Mouse (Mus musculus): ENCODE results near the gene Gbp9.
"Not testable (repeated sequence)": the region's sequence is repeated elsewhere in the genome, so short reads cannot be mapped to it uniquely, and the experiment has no call there.

Gene Gbp9

DNA sequence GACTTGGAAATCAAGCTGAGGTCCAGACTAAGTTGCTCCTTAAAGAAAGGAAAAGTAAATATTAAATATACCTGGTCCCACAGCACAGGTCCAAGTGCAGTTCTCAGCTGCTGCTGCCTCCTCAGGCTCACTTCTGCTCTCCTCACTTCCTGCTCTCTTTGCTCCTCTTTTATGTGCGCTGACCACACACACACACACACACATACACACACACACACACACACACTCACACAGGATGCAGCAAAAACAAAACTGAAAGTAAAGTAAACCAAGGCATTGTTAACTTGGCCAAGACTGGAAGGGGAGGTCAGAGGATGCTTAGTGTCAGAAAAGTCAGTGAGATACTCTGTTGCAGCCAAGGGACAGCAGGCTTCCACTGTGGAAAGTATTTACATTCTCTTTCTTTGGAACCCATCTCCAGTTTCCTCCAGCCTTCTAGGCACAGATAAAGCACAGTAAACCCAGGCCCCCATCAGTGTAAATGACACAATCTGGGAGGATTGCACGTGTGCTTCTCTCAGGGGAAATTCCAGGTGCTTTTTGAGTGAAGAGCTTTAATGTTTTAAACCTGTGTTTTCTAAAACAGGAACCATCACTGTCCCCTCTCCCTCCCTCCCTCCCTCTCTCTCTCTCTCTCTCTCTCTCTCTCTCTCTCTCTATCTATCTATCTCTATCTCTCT is at the start of gene Gbp9, which contains the start of the genes Gbp8 and Gbp4:
Gene Gbp9 (minus strand): TSS at position 131 of the 680 bp plus-strand sequence.
Gene Gbp8 (minus strand): TSS at position 132 of the 680 bp plus-strand sequence.
Gene Gbp4 (minus strand): TSS at position 178 of the 680 bp plus-strand sequence.
- DNase-seq = not testable (repeated sequence)

- no peak for DNase-seq
Measured at GRCm38 (mm10) chr5:105181446-105181845, 42.1 kb upstream of the Gbp9 start.

DNA sequence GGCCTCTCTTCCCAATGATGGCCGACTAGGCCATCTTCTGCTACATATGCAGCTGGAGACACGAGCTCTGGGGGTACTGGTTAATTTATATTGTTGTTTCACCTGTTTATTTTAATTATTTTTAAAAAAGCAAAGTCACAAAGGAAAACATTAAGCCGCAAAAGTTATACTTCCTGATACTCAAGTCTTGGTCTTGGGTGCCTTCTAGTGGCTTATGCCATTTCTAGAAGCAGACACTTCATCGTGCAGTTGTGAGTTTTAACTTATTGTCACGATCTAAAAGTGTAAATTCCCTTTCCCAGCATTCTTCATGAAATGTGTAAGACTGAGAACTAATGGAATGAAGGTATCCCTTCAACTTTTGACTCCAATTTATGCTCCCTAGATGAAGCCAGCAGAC is 17.2 kb upstream of the Gbp9 start:
- DNase-seq = no peak

GRCm38 (mm10) chr5:105154049-105154448 is 14.7 kb upstream of the Gbp9 start:
- DNase-seq = no peak

- DNase-seq = not testable (repeated sequence)
Measured at GRCm38 (mm10) chr5:105148062-105148461, 8.7 kb upstream of the Gbp9 start.

DNA sequence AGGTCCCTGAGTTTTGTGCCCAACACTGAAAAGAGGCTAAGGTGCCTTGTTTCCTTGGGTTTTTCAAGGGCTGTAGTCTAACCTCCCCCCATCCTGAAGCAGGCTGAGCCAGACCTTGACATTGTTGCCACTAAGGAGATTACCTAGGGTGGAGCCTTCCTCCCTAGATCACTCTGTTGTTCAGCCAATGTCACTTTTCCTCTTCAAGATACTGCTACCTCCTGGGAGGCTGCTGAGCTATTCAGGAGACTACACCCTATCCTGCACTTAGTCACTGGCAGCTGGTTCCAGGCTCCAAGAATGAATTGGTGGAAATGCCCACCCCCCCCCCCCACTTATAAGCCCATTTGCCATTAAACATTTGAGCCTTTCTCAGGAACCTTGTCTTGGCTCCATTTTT is 7.1 kb upstream of the Gbp9 start:
- no peak for DNase-seq

GRCm38 (mm10) chr5:105145731-105146130 is 6.4 kb upstream of the Gbp9 start:
- DNase-seq = not testable (repeated sequence)

DNA sequence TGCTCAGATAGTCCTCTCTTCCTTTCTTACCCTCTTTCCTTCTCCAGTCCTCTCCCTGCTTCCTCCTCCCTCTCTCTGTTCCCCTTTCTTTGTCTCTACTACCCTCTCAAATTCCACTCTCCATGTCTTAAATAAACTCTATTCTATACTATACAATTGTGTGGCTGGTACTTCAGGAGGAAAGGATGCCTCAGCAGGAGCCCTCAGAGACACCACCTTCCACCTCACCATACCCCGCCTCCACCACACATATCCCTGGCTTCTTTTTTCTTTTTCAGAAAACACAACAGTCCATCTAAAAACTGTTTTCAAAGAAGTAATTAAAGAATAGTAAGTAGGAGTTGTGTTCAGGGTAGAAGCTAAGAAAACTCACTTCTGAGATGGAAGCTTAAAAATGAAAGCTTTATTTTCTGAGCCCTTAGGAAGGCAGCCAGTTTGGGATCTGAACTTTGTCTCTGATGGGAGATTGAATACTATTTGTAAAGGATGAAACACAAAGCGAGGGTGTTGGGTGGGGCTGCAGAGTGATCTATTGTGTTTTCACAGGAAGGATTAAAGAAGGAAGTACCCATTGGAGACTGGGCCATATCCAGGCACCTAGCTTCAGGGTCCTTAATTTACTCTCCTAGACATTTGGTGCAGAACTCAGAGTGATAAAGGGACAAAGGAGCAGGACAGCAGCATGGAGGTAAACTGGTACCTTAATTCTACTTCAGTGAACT is 911 bp upstream of the Gbp9 start:
- not testable (repeated sequence) for DNase-seq

GRCm38 (mm10) chr5:105138906-105139305 is 433 bp downstream of the Gbp9 start:
- no peak for DNase-seq

DNA sequence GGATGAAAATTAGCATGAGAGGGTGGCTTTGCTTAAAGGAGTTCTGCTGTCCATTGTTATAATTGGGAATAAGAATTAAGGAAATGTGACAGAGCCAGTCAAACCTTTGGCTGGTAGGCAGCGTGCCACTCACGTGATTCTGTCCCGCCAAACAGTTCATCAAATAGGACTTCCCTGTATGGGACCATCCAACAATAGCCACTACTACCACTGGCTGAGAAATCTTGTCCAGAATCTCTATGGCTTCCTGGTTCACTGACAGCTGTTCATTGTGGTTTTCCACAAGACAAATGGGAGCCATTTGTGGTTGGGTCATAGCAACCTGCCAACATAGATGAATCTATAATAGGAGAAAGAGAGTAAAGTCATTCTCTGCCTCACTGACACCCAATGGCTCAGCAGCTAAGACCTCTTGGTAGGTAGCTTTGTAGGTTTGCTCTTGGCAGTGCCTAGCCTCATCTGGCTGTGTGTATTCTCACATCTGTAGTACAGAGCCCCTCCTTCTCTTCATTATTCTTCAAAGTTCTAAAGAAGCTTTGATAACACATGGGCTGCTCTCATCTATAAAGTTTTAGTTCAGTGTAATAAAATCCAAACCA is 2.5 kb downstream of the Gbp9 start:
- DNase-seq = not testable (repeated sequence)

DNA sequence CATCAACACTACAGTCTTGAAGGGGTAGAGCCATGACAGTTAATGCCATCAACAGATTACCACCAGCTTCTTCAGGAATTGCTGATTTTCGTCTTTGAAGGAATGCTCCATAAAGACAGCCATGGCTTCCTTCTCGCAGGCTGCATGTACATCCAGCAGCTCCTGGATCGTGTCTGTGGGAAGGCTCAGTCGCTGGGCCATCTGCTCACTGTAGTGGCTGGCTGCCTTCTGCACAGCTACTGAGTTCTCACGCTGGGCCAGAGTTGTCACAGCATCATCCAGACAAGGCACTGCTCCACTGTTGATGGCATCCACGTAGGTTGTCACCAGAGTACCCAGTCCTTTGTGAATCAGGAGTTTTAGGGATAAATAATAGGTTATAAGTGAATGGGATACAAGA is 17.6 kb downstream of the Gbp9 start:
- DNase-seq = peak; percentile 13

- DNase-seq = no peak
Measured at GRCm38 (mm10) chr5:105115740-105116139, 23.6 kb downstream of the Gbp9 start.

DNA sequence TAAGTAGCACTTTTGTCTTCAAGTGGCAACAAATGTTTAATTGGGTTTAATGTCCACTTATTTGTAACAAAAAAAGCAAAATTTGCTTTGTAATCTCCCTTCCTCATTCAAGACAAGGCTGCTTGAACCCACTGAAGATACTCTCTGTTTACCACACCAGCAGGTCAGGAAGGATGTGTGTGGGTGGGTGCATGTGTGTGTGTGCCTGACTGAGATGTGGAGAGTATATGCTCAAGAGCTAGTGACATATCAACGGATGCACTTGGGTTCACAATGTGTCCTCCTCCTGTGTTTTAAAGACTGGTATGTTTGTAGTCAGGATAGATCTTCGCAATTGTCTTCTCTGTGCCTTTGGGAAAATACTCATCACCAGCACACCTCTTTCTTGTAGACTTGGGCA is 24.6 kb downstream of the Gbp9 start:
- DNase-seq = no peak

DNA sequence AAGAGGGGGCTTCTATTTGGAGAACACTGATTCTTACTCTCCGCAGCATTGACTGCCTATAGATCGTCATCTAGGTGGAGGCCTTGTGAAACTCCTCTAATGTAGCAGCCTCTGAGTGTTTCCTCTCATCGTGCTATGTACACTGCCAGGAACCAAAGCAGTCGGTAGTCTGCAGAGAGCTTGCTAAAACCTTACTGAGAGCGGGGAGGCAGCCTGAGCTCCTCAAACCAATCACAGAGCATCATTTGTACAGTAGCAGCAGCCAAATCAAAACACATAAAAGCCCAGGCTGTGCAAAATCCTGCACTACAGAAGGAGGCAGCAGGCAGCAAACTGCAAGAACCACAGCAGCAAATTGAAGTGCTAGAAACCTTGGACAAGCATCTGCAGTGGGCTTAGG is 25.7 kb downstream of the Gbp9 start:
- DNase-seq = no peak

- peak; percentile 50 for DNase-seq
Measured at GRCm38 (mm10) chr5:105110271-105110852, 29.0 kb downstream of the Gbp9 start.

- not testable (repeated sequence) for DNase-seq
Measured at GRCm38 (mm10) chr5:105109775-105110174, 29.6 kb downstream of the Gbp9 start.

- DNase-seq = not testable (repeated sequence)
Measured at GRCm38 (mm10) chr5:105105689-105106088, 33.6 kb downstream of the Gbp9 start.

- DNase-seq = no peak
Measured at GRCm38 (mm10) chr5:105081900-105082299, 57.4 kb downstream of the Gbp9 start.

GRCm38 (mm10) chr5:105068356-105068755 is 71.0 kb downstream of the Gbp9 start:
- not testable (repeated sequence) for DNase-seq

- DNase-seq = not testable (repeated sequence)
Measured at GRCm38 (mm10) chr5:105064443-105064842, 74.9 kb downstream of the Gbp9 start.

- DNase-seq = no peak
Measured at GRCm38 (mm10) chr5:105063321-105063720, 76.0 kb downstream of the Gbp9 start.

DNA sequence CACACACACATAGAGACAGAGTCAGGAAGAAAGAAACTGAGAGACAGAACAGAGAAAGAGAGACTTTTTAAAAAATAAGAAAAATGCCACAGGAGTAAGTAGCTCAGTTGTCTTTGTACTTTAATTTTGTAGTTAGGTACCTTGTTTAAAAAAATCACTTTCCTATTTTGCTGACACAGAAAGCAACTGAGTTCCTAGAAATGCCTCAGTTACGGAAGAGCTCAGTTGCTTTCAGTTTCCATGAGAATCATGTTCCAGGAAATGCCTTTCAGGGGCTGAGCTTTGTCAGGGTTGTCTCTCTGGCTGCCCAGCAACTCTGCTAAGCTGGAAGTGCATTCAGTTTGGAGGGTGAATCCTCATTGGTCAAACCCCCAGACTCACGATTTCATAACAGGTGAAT is 76.9 kb downstream of the Gbp9 start:
- DNase-seq = not testable (repeated sequence)

GRCm38 (mm10) chr5:105060224-105060623 is 79.1 kb downstream of the Gbp9 start:
- DNase-seq = no peak
